Mouse (Mus musculus) kidney, postnatal 25 days (tissue): ENCODE data around the gene Eif2ak2.

ENCODE experiments used
- DNase-seq, 2 experiments: peaks; one replicate each; pipeline ENCODE4 v3.0.0; 2021; ENCODE audit warnings: mixed read lengths in 2 of 2

Gene Eif2ak2

GRCm38 (mm10) chr17:78882401-78883112 is at the start of gene Eif2ak2:
Eif2ak2 (minus strand) TSS chr17:78882573.
- DNase-seq, result peak; percentile 92 to 96

DNA sequence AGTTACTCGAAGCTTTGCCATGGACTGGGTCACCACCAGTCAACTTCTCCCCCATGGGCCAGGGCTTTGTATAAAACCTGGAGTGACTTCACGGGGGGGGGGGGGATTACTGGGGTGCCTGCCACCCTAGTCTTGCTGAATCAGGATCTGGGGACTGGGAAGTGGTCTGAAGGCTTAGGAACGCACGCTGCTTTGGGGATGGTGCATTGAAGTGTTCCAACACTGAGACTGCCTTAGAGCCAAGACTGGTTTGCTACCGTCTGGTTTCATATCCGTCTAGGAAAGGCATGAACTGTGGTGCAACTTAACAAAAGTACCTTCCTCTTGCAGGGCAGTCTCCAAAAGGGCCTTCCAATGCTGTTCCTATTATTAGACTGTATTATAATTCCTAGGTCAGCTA is 35.3 kb upstream of the Eif2ak2 start:
- no peak for DNase-seq

- no peak for DNase-seq
Observed at GRCm38 (mm10) chr17:78916899-78917298, 34.5 kb upstream of the Eif2ak2 start.

GRCm38 (mm10) chr17:78916369-78916813 is 34.0 kb upstream of the Eif2ak2 start, which contains the start of gene Cebpzos:
Cebpzos (plus strand) TSS chr17:78916500.
- peak; percentile 91 to 94 for DNase-seq

- DNase-seq, result no peak
Observed at GRCm38 (mm10) chr17:78915772-78916171, 33.4 kb upstream of the Eif2ak2 start.

DNA sequence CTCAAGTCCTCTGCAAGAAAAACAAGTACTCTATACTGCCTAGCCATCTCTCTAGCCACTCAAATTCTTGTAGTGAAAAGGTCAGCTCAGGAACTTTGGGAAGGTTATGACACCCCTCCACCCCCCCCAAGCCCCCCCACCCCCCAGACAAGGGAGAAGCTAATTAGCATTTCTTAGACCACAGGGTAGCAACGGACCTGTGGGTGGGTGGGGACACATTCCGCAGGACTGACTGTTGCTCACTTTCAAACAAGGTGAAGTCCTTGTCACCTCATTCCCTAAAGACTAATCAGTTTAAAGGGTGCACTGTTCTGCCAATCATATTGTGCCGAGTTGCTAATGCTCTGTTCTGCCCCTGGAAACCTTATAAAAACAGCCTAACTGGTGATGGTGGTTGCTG is 31.5 kb upstream of the Eif2ak2 start:
- DNase-seq, result no peak

DNA sequence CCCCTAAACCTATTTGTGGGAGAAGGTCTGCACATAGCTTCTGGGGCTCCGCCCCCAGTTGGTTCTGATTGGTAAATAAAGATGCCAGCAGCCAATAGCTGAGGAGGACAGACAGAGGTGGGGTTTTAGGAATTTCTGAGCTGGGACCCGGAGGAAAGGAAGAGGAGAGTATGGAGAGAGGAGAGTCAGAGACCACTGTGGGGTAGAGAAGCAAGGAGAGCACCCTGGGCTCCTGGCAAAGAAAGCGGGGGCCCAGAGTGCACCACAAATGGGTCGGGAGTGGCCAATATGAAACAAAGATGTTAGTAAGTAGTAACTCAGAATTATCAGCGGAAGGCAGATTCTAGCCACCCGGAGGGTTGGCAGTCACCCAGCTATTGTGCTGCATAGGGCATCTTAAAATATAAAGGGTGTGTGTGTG is 30.5 kb upstream of the Eif2ak2 start:
- peak in 1 of 2 experiments; percentile 29 for DNase-seq

DNA sequence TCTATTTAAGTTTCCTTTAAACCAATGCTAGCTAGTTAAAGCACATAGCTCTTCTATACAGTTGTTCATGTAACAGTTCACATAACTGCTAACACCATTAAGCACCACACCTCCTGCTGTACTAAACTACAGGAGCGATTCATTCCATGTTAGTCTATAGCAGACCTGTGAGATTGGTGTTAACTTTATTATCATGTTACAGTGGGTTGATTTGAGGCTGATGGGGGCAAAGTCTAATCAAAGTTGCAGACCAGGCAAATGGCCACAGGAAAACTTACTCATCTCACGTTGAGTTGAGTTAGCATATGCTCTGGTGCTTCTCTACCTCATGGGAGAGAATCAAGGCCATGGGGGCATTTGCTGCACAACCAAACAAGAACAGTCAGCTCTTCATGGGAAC is 27.0 kb upstream of the Eif2ak2 start:
- no peak for DNase-seq

DNA sequence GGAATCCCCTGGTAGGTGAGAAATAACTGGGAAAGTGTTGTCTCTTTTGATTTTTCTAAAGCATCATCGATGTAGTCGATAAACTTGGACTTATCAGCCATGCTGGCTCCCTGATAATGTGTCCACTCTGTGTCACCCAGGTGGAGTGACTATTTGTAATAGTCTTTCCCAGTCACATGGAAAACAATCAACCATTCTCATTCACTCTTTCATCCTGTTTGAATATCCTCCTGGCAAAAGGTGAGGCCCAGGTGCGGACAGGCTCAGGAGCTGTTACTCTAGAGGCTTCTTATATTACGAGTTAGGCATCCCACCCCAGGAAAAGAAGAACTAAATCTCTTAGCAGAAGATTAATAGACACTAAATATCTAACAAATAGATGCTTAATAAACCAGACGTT is 24.5 kb upstream of the Eif2ak2 start, which contains the start of gene Sult6b1:
Gene Sult6b1, minus strand, starts transcription at position 101 of the 400 bp plus-strand sequence.
- DNase-seq, result no peak

GRCm38 (mm10) chr17:78903158-78903557 is 20.8 kb upstream of the Eif2ak2 start:
- no peak for DNase-seq

DNA sequence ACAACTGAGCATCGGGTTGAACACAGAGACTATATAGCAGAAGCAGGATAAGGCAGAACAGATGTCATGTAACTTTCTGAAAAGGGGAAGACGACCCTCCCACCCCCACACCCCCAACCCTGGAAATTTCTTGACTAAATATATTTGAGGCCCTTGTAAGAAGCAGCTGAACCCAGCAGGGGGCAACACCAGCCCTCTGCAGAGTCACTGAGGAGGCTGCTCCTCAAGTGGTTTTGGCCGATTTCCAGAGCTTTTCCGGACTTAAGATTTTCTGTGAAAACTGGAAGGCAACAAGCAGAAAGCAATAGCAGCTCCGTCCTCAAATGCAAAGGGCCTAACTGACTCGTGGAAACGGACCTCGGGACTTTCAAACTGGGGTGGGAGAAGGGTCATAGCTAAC is 13.0 kb upstream of the Eif2ak2 start:
- DNase-seq, result peak; percentile 70 to 80

- DNase-seq, result no peak
Observed at GRCm38 (mm10) chr17:78894991-78895390, 12.6 kb upstream of the Eif2ak2 start.

DNA sequence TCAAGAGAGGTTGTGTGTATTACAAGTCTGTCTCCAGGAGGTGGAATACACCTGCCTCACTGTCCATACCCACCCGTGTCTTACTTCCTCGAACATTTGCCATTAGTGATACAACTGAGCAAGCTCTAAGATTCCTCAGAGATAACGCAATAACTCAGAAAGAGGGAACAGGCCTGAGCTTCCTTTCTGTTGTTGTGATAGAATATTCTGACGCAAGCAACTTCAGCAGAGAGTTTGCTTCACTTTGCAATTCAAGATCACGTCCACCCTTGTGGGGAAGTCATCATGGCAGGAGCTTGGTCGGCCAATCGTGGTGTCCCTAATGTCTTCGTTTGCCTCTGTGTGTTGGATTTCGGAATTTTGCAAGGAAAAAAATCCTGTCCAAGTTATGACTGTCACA is 8.6 kb upstream of the Eif2ak2 start:
- no peak for DNase-seq

DNA sequence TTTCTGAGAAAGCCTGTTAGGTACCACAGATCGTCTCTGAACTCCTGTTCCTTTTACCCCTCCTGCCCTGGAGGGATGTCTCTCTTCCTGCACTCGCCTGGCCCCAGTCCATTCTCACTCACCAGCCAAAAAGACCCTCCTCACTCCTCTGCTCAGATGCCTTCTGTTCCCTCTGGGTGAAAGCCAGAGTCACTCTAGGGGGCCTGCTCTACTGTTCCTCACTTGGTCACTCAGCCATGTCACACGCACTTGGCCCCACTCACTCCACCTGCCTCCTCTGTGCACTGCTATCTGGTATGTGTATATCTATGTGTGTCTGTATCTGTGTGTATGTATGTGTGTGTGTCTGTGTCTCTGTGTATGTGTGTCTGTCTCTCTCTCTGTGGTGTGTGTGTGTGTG is 6.8 kb upstream of the Eif2ak2 start:
- no peak for DNase-seq

GRCm38 (mm10) chr17:78888554-78888953 is 6.2 kb upstream of the Eif2ak2 start:
- DNase-seq, result no peak

GRCm38 (mm10) chr17:78885286-78886065 is 3.1 kb upstream of the Eif2ak2 start:
- no peak for DNase-seq

- DNase-seq, result no peak
Observed at GRCm38 (mm10) chr17:78883291-78883690, 918 bp upstream of the Eif2ak2 start.

GRCm38 (mm10) chr17:78881878-78882304 is 482 bp downstream of the Eif2ak2 start:
- peak; percentile 22 to 52 for DNase-seq

DNA sequence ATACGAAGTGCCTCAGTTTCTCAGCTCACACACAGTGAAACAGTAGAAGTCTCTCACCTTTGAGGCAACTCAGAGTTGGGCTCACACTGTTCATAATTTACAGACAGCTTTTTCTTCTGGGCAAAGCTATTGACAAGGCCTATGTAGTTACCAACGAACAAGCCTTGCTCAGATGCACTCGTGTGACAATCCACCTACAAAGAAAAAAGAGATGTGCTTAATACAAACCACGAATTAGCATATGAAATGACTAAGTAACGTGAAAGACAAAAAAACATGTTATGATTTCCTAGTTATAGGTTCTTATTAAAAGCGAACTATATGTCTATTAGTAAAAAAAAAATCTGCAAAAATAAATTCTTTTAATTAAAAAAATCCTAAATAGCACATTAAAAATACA is 8.5 kb downstream of the Eif2ak2 start:
- no peak for DNase-seq

DNA sequence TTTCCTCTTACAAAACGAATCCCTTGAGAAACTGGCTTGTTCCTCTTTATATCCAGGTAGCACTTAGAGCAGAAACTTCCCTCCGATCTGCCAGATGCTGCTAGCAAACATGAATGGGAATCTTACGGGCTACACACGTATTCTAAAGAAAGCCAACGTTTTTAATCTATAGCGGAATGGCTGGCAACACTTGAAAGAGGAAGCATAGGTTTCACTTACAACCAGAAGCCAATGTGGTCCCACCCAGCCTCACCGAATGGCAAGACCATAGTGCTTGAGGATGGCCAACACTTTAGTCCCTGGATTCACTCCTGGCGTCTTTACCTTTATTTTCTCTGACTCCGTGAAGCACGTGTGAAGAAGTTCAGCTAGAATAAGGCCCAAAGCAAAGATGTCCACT is 26.1 kb downstream of the Eif2ak2 start:
- no peak for DNase-seq

GRCm38 (mm10) chr17:78842271-78842928 is 40.0 kb downstream of the Eif2ak2 start:
- no peak for DNase-seq

GRCm38 (mm10) chr17:78836056-78836455 is 46.3 kb downstream of the Eif2ak2 start:
- DNase-seq, result no peak
